Mouse (Mus musculus) frontal cortex, postnatal 10 days (tissue): ENCODE measurements around the gene Gm20388.
"Not testable (repeated sequence)": the region's sequence is repeated elsewhere in the genome, so short reads cannot be mapped to it uniquely, and the experiment has no call there.

Source experiments
- DNase-seq, 2 experiments: peaks; one replicate each; pipeline ENCODE4 v3.0.0; 2022; ENCODE audit warnings: low spot score in 2 of 2, mixed read lengths in 1 of 2

The Gm20388 gene

DNA sequence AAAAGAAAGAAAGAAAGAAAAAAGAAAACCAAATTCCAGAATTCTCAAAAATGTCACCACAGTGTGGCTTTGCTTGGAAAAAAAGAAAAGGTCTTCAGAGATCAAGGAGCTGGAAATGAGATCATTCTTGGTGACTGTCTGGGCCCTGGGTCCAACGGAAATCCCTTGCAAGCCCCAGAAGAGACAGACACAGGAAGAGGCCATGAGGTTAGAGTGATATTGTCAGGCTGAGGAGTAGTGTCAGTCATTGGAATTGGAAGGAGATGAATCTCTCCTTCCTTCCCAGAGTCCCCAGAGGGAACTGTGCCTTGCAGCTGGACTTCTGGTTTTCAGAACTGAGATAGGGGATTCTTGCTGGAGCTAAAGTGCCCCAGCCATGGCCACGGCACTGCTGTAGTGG is 788.9 kb downstream of the Gm20388 start:
- no peak for DNase-seq

DNA sequence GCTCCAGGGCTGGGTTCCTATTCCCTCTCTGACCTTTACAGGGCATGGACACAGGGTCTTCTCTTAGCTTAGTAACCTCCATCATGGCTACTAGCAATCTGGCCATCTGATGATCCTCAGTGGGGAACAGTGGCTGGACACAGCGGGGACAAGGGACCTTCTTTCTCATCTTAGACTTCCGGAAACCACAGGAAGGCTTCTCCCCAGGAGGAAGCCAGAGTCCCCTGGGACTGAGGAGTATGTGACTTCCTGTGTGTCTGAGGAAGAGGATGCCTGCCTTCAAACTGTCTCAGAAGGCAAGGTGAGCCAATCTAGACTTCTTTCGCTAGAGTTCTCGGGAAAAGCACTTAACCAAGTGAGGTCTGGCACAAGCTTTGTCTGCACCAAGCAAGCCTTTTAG is 789.4 kb downstream of the Gm20388 start:
- no peak for DNase-seq

DNA sequence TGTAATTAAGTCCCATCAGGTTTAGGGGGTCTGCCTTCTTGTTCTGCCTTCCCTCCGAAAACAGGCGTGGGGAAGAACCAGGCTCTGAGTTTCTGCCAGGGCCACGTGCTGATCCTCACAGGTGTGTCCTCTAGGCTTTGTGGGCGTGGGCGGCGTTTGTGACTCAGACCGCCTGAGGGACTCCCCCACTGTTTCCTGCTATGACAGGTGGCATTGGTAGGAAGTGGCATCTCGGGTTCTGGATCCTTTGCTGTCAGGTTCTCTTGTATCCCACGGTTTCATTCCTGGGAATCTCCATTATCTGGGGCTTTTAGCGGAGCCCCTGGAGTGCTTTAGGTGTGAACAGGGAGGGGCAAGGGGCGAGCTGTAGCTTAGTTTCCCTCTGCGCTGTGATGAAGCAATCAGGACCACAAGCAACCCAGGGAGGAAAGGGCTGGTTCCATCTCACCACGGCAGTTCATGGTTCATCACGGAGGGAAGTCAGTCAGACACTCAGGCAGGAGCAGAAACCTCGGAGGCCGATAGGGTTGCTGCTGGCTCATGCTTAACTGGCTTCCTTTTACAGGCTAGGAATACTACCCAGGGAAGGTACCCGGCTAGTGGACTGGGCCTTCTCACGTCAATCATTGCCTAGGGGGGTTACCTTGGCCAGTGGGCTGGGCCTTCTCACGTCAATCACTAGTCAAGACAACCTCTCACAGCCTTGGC is 791.3 kb downstream of the Gm20388 start:
- no peak for DNase-seq

DNA sequence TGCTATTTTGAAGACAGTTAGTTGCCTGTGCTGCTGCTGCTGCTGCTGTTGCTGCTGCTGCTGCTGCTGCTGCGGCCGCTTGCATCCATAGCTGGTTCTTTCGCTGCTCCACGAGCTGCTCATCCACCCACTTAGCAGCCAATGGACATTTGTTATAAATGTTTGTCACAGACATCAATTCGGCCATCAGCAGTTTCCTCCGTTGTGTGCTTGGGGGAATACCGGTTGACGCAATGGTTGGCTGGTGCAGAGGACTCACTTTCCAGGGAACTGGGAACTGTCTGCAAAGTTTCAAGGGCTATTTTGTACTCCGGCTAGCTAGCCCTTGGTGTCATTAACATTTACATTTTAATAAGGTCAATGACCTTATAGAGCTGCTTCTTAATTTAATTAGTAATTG is 793.6 kb downstream of the Gm20388 start:
- DNase-seq, result no peak

DNA sequence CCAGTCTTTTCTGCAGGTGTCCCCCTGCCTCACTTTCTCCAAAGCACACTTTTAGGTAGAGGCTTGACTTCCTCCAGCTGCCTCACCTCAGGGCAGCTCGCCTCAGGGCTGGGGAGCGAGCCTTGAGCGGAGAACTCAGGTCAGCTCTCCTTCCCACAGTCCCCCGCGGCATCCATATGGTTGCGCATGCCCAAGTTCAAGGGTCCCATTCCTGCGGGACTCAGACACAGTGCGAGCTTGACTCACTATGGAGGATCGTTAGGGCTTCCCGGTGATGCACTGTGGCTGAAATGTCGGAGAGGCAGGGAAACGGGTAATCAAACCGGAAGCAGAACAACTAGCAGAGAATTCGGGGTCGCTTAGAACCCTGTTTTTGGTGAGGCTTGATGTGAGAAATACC is 794.5 kb downstream of the Gm20388 start:
- DNase-seq, result no peak

DNA sequence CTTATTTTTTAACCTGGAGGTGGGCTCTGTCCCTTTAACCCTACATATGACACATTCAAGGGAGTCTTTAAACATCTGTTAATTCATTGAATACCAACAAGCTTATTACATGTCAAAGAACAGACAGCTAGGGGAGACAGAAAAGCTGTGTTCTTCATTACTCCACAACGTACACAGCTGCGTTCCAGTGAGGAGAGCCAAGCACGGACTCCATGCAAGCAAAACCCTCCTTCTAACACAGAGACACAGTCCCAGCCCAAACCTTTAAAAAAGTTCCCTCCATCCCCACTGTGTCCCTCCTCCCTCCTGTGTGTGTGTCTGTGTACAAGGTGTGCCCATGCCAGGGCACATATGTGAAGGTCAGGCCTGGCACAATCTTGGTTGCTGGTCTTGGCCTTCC is 795.6 kb downstream of the Gm20388 start:
- no peak for DNase-seq

DNA sequence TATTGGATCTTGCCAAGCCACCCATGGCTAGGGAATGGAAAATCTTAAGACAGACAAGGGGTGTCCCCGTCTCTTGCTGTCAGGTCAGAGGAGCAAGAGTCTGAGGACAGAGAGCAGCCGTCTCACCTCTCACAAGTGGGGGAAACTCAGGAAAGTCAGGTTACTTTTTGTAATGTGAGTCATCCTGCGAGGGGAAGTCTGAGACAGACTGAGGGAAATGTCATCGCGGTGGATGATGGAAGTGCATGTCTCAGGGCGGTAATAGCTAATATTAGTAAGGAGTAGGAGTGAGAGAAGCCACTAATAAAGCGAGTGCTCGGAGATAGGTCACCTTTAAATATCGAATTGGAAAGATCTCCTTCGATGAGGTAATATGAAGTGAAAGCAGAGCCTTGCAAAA is 798.5 kb downstream of the Gm20388 start:
- no peak for DNase-seq

DNA sequence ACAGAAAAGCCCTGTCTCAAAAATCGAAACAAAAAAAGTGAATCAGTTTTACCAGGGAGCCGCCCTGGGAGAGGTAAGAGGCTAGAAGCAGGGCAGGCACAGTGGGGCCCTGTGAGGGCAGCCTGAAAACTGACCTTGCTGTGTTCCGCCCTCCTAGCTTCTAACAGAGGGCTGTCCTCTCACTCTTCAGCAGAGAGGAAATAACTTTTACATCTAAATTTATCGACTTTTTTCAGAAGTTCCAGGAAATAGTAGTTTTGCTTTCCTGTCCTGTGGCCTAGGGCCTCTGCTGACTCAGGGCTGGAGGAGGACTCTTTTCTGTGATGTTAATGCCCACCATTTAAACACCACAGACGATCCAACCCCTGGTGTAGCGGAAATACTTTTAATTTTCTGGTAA is 804.6 kb downstream of the Gm20388 start:
- DNase-seq, result no peak

DNA sequence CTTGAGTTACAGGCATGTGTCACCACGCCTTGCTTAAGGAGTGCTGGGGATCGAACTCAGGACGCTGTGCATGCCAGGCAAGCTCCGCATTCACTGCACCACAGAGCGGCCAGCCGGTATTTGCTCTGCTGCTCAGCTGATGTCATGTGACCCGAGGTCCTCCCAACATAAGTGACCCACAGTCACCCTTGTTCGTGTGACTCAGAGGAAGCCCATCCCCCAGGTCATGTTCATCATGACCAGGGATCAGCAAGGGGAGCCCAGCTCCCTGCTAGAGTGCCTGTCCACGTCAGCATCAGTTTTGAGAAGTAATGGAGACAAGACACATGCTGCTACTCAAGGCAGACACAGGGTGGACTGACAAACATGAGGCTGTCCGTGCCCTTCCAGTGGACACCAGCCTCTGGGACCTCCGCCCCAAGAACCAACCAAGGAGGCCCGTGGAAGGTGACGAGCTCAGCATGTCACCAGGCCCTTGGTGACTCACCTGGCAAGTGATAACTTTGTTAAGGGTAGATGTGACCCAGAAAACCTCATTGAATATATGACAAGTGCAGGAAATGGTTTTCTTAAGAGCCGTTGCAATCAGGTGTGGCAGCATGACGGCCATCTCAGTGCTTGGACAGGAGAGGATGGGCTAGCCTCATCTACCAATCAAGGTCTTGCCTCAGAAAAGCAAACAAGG is 805.5 kb downstream of the Gm20388 start:
- DNase-seq, result no peak

DNA sequence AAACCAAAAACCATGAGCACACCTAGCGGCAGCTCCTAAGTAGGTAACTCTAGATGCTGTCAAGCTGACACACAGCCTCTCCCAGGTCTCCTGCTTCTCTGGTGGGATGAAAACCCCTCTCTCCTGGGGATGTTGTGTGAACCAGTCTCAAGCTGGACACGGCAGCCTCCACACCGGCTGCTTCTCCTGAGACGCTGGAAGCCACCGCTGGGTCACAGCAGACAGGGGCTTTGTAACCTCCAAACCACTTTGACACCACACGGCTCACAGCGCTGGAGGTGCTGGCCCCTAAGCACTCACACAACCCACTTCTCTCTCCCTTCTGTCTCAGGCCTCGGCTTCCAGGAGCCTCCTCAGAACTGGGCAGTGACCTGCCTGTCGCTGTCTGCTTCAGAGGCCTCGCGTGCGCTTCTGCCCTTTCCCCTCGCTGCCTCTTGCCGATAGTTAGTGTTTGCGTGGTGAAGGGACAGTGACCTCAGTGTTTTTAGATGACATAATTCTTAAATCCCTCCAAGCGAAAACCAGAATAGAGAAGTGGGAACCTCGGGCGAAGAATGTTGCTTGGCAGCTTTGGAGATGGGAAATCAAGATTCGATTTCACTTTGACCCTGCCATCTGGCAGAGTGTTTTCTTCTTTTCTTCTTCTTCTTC is 809.1 kb downstream of the Gm20388 start:
- no peak for DNase-seq

DNA sequence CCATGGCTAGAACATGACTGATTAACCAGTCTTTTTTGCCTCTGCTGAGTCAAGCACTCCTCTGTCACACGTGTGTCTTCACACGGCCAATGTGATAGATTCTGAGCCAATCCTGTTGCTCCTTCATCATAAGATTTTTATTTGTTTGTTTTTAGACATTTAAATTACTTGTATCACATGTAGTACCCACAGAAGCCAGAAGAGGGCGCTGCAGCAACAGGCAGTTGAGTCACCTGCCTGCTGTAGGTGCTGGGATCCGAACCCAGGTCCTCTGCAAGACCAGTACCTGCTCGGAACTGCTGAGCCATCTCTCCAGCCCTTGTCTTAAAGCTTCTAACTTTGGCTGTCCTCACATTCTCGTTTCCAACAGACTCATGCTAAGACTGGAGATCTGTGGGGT is 812.4 kb downstream of the Gm20388 start:
- no peak for DNase-seq

DNA sequence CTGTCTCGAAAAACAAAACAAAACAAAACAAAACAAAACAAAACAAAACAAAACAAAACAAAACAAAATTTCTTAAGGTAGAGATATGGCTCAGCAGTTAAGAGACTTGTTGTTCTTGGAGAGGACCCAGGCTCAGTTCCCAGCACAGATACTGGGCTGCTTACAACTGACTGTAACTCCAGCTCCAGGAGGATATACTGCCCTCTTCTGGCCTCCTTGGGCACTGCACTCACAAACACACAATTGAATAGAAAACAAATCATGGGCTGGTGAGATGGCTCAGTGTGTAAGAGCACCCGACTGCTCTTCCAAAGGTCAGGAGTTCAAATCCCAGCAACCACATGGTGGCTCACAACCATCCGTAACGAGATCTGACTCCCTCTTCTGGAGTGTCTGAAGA is 813.5 kb downstream of the Gm20388 start:
- DNase-seq, result not testable (repeated sequence)

DNA sequence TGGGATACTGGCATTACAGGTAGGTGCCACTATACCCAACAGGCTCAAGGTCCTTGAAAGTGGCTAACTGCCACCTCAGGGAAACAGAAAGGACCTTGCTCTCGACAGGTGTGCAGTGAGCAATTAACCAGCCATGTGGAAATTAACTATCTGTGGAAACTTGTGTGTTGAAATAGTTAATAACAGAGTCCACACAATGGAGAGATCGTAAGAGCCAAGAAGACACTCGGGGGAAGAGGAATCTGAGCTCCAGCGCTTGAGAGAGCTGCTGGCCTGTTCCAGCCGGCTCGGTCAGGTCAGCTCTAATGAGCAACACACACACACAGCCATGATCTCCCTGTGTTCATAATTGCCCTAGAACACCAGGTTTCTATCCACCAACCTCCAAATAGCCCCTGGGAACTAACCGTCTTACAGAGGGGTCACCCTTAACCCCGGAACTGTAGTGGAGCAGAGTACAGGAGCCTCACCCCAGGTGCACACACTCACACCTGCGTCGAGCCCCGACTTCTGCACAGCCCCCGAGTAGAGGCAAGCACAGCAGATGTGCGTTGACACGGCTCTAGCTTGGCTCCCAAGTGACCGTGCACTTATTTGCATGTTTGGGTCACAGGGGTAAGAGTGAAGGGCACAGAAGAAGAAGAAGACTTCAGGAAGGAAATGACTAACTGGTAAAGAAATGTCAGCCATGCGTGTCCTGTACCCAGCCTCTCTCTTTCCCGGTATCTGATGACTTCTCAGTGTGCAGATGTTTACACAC is 814.4 kb downstream of the Gm20388 start:
- DNase-seq, result no peak

DNA sequence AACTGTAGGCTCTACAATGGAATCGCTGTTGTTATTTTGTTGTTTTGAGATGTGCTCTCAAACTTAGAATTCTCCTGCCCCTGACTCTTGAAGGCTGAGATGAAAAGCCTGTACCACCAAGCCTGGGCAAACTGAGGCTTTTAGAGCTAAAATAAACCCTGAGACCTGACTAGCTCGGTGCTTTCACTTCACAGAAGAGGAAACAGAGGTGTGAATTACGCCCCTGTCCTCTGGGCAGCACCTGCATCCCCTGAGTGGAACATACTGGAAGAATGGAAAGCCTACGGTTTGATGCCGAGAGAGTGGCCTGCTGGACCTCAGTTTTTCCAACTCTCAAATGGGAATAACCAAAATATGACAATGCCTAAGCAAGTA is 814.9 kb downstream of the Gm20388 start:
- DNase-seq, result no peak

DNA sequence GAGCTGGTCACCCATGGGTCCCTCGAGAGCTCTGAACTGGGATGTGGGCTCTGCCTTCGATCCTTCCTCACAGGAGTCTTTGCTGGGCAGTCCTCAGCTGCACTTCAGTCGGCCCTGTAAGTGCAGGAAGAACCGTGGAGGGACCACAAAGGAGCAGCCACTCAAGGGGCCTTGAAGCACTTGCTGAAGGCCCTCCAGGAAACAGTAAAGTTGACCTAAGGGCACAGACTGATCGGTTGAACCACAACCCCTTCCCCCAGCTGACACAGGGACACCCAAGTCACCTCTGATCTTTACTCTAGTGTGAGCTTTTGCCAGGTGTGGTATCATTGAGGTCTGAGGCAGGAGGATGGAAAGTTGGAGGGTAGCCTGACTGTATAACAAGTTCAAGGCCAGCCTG is 815.4 kb downstream of the Gm20388 start:
- DNase-seq, result no peak

DNA sequence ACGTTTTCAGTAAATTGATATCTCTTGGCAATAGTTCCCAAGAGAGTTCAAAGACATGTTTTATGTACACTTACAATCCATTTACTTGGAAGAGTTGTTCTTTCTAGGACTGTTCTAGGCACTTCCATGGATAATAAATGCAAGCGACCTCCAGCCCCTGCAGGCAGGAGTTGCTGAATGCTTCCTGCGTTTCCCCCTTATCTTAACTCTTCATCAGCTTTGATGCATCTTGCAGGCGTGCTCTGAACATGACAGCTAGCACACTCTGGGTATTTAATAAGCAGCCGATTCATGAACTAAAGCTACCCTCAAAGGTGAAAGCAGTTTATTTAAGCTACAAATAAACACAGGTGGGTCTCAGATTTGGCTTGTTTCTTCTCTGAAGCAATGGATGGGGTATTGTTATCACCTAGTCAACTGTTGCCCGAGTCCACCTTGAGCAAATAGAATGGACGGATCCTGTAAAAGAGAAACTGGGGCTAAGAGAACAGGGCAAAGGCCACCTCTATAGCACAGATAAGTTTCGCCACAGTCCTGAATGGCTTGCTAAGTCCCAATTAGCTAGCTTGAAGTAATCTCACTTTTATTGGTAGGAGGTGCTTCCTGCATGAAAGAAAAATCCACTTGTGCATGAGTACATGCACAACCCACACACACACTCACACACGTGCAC is 818.0 kb downstream of the Gm20388 start:
- DNase-seq, result no peak

DNA sequence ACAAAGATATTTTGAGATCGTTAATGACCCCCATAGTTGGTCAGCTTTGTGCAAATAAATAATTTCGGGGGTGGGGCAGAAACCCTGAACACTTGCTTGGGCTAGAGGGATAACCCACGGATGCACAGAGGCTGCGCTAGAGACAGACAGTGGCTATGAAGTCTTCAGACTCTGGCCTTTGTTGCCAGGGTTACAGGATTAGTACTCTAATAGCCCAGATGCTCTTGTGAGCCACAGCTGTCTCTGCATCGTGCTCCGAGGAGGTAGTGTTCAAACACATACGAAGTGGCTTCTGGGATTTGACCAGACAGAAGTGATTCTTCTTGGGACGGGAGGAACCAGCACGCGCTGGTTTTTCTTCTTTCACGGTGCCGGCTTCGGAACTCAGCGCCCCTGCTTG is 820.9 kb downstream of the Gm20388 start:
- no peak for DNase-seq

DNA sequence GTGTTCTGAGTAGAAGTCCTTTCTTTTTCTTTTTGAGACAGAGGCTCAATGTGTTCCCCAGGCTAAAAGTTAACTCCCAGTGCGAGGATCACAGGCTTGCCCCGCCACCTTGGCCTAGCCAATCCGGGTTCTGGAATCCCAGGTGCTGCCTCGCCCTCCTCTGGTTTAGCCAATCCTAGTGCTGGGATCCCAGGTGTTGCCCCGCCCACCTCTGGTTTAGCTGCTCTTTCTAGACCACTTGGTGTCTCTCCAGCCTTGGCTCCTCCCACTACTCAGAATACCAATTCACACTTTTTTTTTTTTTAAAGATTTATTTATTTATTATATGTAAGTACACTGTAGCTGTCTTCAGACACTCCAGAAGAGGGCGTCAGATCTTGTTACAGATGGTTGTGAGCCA is 821.4 kb downstream of the Gm20388 start:
- no peak for DNase-seq

DNA sequence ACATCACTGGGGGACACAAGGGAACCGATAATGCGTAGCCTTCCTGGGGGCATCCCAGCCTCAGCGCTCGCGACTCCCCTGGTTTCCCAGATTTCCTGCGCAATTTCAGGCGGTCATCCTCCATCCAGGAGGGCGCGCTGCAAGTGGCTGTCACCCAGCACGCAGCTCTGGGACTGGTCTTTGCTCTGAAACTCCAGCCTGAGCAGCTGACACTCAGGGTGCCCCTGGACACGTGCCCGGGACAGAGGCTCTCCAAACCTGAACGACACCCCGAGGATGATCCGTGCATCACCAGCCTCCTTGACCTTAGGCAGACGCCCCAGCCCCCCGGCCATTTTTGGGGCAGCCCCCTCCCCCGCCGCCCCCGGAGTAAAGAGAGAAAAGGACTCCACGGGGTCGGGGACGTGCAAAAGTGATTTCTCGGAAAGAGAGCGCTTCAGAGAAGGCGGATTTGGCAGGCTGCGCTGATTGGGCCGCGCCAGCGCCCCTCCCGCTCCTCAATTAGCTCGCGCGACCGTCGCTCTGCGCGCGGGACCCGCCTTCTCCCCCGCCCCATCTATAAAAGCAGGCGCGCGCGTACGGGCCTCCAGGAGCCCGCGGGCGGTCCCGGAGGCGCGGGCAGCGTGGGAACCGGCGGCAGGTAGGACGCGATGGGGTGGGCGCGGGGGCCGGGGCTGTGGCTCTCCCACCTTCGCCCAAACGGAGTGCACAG is 825.3 kb downstream of the Gm20388 start, which contains the start of gene Irf8:
Gene Irf8, plus strand, starts transcription at position 589 of the 712 bp plus-strand sequence.
- peak; percentile 70 to 84 for DNase-seq

DNA sequence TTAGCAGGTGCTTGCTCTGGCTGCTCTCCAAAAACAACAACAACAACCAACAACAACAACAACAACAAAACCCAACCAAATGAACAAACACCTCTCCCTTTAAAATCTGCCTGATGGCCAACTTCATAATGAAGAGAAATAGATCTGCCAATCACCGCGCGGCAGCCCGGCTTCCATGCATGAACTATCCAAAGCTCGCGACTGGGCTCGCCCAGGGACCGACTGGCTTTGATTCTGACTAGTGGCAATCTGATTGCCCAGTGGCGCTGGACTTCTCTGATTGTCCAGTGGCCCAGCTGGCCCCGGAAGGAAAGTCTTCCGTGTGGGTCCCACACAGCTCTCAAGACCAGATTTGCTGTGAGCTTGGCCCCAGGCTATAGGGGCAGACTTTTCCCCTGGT is 825.8 kb downstream of the Gm20388 start:
- no peak for DNase-seq

DNA sequence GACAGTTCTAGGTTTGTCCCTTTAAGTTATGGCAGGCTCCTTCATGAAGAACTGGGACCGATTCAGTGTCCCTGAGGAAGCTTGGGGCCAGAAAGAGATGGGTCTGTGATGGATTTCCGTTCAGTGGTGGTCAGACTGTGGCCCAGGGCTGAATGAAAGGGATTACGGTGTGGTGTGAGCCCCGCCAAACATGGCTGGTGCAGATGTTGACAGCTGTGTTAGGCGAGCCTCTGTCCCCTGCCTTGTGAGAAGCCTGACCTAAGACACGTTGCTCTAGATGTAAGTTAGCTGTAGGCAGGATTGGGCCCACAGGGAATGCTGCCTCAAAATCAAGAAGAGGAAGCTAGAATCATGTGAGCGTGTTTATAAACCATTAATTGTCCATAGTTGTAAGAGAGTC is 826.5 kb downstream of the Gm20388 start:
- no peak for DNase-seq
